Mouse (Mus musculus): ENCODE results near the gene Rara. TPM values are rescaled to one million over a fixed set of nuclear protein-coding genes. Genes with fewer than 3 reads are reported as not detected.
"Not testable (repeated sequence)": the region's sequence is repeated elsewhere in the genome, so short reads cannot be mapped to it uniquely, and the experiment has no call there.

Rara gene
- total RNA-seq, 2 experiments from 2014 or later = 46.4 to 50.6 TPM

DNA sequence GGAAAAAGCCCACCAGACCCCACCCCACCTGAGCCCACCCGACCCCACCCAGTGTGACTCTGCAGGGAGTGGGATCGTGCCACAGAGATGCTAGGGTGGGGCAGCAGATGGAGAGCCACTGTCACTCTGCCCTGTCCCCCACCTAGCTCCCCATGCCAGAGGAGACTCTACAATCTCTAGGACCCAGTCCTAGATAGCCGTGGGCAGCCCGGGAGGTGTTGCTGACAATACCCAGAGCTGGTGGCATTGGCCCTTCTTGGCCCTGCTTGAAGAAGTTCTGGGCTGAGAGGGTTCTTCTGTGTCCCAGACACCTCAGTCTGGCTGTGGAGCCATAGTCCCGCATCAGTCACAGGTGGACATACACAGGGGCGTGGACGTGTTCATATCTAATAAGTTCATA is 57.9 kb downstream of the Rara start:
- DNase-seq (ENCODE audit: low spot score in 2 of 2) = no peak

GRCm38 (mm10) chr11:98988260-98988659 is 60.6 kb downstream of the Rara start:
- DNase-seq (ENCODE audit: low spot score in 2 of 2) = not testable (repeated sequence)

- DNase-seq (ENCODE audit: low spot score in 2 of 2) = no peak
Measured at GRCm38 (mm10) chr11:98990866-98991265, 63.2 kb downstream of the Rara start.

- no peak for DNase-seq (ENCODE audit: low spot score in 2 of 2)
Measured at GRCm38 (mm10) chr11:98995987-98996386, 68.4 kb downstream of the Rara start.

DNA sequence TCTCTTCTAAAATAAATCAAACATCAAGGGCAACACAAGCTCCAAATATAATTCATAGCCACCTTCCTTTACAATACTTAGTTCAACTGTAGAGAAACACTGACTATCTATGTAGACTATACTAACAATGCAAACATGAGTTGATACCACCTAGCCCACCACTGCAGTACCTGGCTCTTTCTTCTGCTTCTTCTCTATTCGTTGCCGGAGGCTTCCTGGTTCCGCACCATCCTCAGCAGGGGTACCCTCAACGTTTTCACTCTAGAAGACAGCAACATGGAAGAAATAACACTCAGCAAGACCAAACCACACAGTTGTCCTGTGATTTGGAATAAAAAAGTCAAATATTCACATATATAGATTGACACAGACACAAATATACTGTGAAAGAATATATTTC is 70.0 kb downstream of the Rara start:
- DNase-seq (ENCODE audit: low spot score in 2 of 2) = no peak

- no peak for DNase-seq (ENCODE audit: low spot score in 2 of 2)
Measured at GRCm38 (mm10) chr11:98998776-98999175, 71.2 kb downstream of the Rara start.

- DNase-seq (ENCODE audit: low spot score in 2 of 2) = no peak
Measured at GRCm38 (mm10) chr11:98999243-98999642, 71.6 kb downstream of the Rara start.

GRCm38 (mm10) chr11:99006788-99007187 is 79.2 kb downstream of the Rara start:
- no peak for DNase-seq (ENCODE audit: low spot score in 2 of 2)

DNA sequence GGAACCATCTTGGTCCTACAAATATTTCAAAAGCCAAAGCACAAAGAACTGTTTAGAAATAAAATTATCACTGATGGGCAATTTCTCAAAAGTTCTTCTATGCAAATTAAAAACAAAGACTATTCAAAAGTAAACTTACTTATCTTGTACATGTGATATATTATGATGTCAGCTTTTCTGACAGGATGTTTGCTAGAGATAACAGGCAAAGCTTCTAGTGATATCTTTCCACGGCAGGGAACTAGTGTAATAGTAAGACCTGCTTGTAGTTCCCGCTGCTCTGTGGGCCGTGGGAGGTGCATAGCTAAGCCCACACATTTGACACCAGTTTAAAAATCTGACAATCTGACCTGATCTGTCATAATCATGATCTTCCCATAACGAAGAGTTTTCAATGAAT is 82.5 kb downstream of the Rara start:
- no peak for DNase-seq (ENCODE audit: low spot score in 2 of 2)

DNA sequence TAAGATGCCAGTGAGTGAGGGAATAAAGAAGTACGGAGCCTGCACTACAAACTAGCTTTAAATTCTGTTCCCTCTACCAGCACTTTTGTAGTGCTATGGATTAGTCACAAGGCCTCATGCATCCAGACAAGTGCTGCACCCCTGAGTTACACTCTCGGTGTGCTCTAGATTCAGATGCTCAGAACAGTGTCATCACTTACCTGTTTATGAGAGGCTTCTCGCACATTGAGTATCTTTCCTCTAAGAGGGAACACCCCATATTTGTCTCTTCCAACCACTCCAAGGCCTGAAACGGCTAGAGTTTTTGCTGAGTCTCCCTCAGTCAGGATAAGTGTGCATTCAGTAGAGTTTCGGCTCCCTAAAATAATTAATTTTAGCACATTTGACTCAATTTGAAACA is 83.1 kb downstream of the Rara start:
- DNase-seq (ENCODE audit: low spot score in 2 of 2) = no peak

DNA sequence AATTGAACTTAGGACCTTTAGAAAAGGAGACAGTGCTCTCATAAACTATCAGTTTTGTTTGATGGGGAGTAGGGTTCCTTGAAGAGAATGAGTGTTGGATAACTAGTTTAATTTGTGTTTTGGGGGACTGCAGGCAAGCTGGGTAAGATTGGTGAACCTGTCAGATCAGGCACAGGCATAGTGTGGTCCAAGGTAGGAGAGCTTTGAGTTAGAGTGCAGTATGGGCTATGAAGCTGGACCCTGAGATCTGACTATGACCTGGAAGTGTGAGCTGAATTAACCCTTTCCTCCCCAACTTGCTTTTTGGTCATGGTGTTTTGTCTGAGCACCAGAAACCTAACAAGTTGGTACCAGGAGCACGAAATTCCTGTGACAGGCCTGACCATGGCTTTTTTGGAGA is 86.2 kb downstream of the Rara start:
- DNase-seq (ENCODE audit: low spot score in 2 of 2) = no peak

DNA sequence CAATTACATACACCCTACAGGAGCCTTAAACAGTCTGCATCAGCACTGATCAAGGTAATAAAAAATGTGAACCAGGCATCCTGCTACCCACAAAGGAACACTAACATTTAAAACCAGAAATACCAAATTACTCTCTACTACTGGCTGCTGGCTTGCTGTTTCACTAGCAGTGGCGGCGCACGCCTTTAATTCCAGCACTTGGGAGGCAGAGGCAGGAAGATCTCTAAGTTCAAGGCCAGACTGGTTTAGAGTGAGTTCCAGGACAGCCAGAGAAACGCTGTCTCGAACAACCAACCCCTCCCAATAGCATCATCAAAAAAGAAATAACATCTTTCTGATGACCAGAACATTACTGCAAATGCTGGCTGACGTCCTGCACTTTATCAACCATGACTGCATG is 92.2 kb downstream of the Rara start:
- DNase-seq (ENCODE audit: low spot score in 2 of 2) = no peak

DNA sequence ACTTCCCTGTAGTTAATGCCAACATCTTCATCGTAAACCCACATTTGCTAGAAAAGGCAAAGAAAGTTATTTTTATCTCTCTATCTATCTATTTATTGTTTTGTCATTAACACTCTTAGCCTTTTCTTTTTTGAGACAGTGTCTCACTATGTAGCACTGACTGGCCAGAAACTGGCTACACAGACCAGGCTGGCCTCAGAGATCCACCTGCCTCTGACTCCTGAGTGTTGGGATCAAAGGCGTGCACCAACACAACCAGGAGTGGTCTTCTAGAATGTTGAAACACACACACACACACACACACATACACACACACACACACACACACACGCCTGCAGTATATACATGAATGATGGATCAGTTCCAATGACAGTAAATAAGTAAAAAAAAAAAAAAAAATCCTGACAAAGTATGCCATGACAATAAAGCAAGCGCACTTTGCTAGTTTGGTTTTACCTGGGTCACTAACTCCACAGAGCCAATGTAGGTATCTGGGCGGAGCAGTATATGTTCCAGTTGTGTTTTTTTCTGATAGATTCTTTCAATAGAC is 94.8 kb downstream of the Rara start:
- no peak for DNase-seq (ENCODE audit: low spot score in 2 of 2)

DNA sequence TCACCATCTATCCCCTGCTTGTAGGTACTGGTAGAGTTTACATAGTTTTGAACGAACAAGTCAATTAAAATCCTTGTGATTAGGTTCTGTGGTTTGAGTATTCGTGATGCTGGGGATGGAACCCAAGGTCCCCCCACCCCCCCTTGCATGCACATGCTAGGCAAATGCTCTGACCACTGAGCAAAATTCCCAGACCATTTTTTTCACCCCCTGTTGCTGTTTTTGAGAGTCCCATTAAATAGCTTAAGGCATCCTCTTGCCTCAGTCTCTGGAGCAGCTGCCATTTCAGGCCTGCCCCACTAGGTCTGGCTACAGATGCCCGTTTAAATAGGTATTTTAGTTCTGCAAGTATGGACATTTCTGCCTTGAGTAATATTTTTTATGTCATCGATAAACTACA is 95.5 kb downstream of the Rara start:
- DNase-seq (ENCODE audit: low spot score in 2 of 2) = no peak

GRCm38 (mm10) chr11:99023500-99024467 is 96.2 kb downstream of the Rara start, which contains the start of gene Top2a:
Top2a (minus strand) TSS chr11:99024189.
- peak; percentile 85 to 87 for DNase-seq (ENCODE audit: low spot score in 2 of 2)

Other genes starting within 250 kb of the Rara start
- 100 to 1,000 TPM; 137 to 147 TPM for gene Psmd3, start 245.3 kb upstream of the Rara start, total RNA-seq (2021)
- gene Csf3, start 226.6 kb upstream of the Rara start, total RNA-seq (2021) = not detected
- gene Med24, start 198.4 kb upstream of the Rara start, total RNA-seq (2021) = 10 to 100 TPM; 75.7 to 84.8 TPM
- gene Thra, start 187.2 kb upstream of the Rara start, total RNA-seq (2021) = 100 to 1,000 TPM; 181 to 195 TPM
- gene Nr1d1, start 152.5 kb upstream of the Rara start, total RNA-seq (2021) = 100 to 1,000 TPM; 104 to 115 TPM
- gene Msl1, start 132.3 kb upstream of the Rara start, total RNA-seq (2021) = 100 to 1,000 TPM; 119 to 121 TPM
- gene Casc3, start 122.9 kb upstream of the Rara start, total RNA-seq (2021) = 10 to 100 TPM; 45.2 to 54.8 TPM
- 1 to 10 TPM; 2.6 to 3.0 TPM for gene Rapgefl1, start 91.0 kb upstream of the Rara start, total RNA-seq (2021)
- 10 to 100 TPM; 18.4 to 19.7 TPM for gene Wipf2, start 64.2 kb upstream of the Rara start, total RNA-seq (2021)
- 1 to 10 TPM; 7.5 to 9.1 TPM for gene Cdc6, start 20.0 kb upstream of the Rara start, total RNA-seq (2021)
- 1 to 10 TPM in 1 of 2 experiments, under 1 TPM in 1; 0.50 to 1.0 TPM for gene Gjd3, start 55.2 kb downstream of the Rara start, total RNA-seq (2021)
- 100 to 1,000 TPM in 1 of 2 experiments, 10 to 100 TPM in 1; 97.3 to 114 TPM for gene Top2a, start 96.4 kb downstream of the Rara start, total RNA-seq (2021)
- 100 to 1,000 TPM; 223 to 254 TPM for gene Igfbp4, start 113.4 kb downstream of the Rara start, total RNA-seq (2021)
- gene Tns4, start 161.5 kb downstream of the Rara start, total RNA-seq (2021) = under 1 TPM; 0.31 to 0.51 TPM
- under 1 TPM; 0.34 to 0.51 TPM for gene Ccr7, start 227.3 kb downstream of the Rara start, total RNA-seq (2021)

Measured in adrenal gland, postnatal 4 days (tissue).